Mouse (Mus musculus): Measurements from ENCODE around the gene Nsg2.
"Not testable (repeated sequence)": the region's sequence is repeated elsewhere in the genome, so short reads cannot be mapped to it uniquely, and the experiment has no call there.

Nsg2 gene

GRCm38 (mm10) chr11:32000281-32000680 is at the start of gene Nsg2:
Gene Nsg2 (plus strand): TSS chr11:32000463.
- in situ Hi-C loops (cut with MseI, MboI) = no loop called here

GRCm38 (mm10) chr11:31960071-31960470 is 40.2 kb upstream of the Nsg2 start:
- in situ Hi-C loops (cut with MseI, MboI) = no loop called here

GRCm38 (mm10) chr11:31963993-31964392 is 36.3 kb upstream of the Nsg2 start:
- in situ Hi-C loops (cut with MseI, MboI) = no loop called here

GRCm38 (mm10) chr11:31965256-31966134 is 34.8 kb upstream of the Nsg2 start, which contains the start of gene 4930524B15Rik:
Gene 4930524B15Rik (plus strand): TSS chr11:31965592.
- in situ Hi-C loops (cut with MseI, MboI) = no loop called here

- in situ Hi-C loops (cut with MseI, MboI) = no loop called here
These were observed 26.1 kb upstream of the Nsg2 start for GRCm38 (mm10) chr11:31974132-31974531.

GRCm38 (mm10) chr11:31974826-31975225 is 25.4 kb upstream of the Nsg2 start:
- in situ Hi-C loops (cut with MseI, MboI) = no loop called here

GRCm38 (mm10) chr11:31975678-31976077 is 24.6 kb upstream of the Nsg2 start:
- in situ Hi-C loops (cut with MseI, MboI) = no loop called here

GRCm38 (mm10) chr11:31976137-31976536 is 24.1 kb upstream of the Nsg2 start:
- in situ Hi-C loops (cut with MseI, MboI) = no loop called here

- in situ Hi-C loops (cut with MseI, MboI) = not testable (repeated sequence)
These were observed 20.2 kb upstream of the Nsg2 start for GRCm38 (mm10) chr11:31980089-31980488.

- in situ Hi-C loops (cut with MseI, MboI) = no loop called here
These were observed 18.4 kb upstream of the Nsg2 start for GRCm38 (mm10) chr11:31981830-31982229.

- in situ Hi-C loops (cut with MseI, MboI) = not testable (repeated sequence)
These were observed 17.9 kb upstream of the Nsg2 start for GRCm38 (mm10) chr11:31982247-31982943.

- in situ Hi-C loops (cut with MseI, MboI) = no loop called here
These were observed 17.0 kb upstream of the Nsg2 start for GRCm38 (mm10) chr11:31983249-31983648.

GRCm38 (mm10) chr11:31984786-31985185 is 15.5 kb upstream of the Nsg2 start:
- in situ Hi-C loops (cut with MseI, MboI) = no loop called here

GRCm38 (mm10) chr11:31992535-31992934 is 7.7 kb upstream of the Nsg2 start:
- in situ Hi-C loops (cut with MseI, MboI) = no loop called here

GRCm38 (mm10) chr11:31999716-32000115 is 547 bp upstream of the Nsg2 start:
- in situ Hi-C loops (cut with MseI, MboI) = no loop called here

GRCm38 (mm10) chr11:32001181-32001910 is 1.1 kb downstream of the Nsg2 start:
- in situ Hi-C loops (cut with MseI, MboI) = no loop called here

- in situ Hi-C loops (cut with MseI, MboI) = no loop called here
These were observed 2.4 kb downstream of the Nsg2 start for GRCm38 (mm10) chr11:32002670-32003072.

GRCm38 (mm10) chr11:32008049-32008448 is 7.8 kb downstream of the Nsg2 start:
- in situ Hi-C loops (cut with MseI, MboI) = not testable (repeated sequence)

- in situ Hi-C loops (cut with MseI, MboI) = no loop called here
These were observed 8.6 kb downstream of the Nsg2 start for GRCm38 (mm10) chr11:32008852-32009251.

- in situ Hi-C loops (cut with MseI, MboI) = no loop called here
These were observed 9.8 kb downstream of the Nsg2 start for GRCm38 (mm10) chr11:32009961-32010662.

- in situ Hi-C loops (cut with MseI, MboI) = no loop called here
These were observed 10.4 kb downstream of the Nsg2 start for GRCm38 (mm10) chr11:32010663-32010970.
